Mouse (Mus musculus) G1E (cell line): ENCODE data around the gene Fcf1.

Experiments used
- CTCF ChIP-seq: IDR thresholded peaks from 2 replicates; pipeline ENCODE4 v1.5.1; 2012; ENCODE audit warnings: low read depth, low read length, inconsistent platforms, mixed read lengths
- TAL1 ChIP-seq: conservative IDR thresholded peaks from 2 replicates; pipeline ENCODE4 v1.6.1; 2012; ENCODE audit warnings: low read depth, low read length, inconsistent platforms, mixed read lengths

DNA sequence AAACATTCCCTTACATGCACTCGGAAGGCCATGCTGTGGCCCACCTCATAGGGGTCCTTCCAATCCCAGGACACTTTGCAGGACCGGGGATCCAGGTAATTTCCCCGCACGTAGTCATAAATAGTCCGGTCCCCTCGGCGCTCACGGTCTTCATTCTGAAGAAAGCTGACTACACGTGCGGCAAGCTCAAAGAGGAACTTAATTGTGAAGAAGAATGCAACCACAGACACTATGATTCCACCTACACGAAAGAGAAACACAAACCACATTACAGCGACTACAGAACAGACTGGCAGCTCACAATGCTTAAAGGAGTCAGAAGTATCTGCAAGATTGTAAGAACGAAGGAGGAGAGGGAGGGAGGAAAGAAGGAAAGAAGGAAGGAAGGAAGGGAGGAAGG is 29.0 kb upstream of the Fcf1 start:
- no peak for TF ChIP-seq CTCF
- no peak for TF ChIP-seq TAL1
